Mouse (Mus musculus) MEL (cell line): ENCODE data around the gene Siah1a. TPM values are rescaled to one million over a fixed set of nuclear protein-coding genes. Genes with fewer than 3 reads are reported as not detected.

Source experiments
- DNase-seq: peaks from one replicate; pipeline ENCODE4 v3.0.0; 2011; ENCODE audit warnings: low read depth, low spot score
- H3K27ac ChIP-seq: 2 replicates; pipeline ENCODE4 v1.5.1; 2012; ENCODE audit warnings: low read depth, mild to moderate bottlenecking, control low read depth, low read length, moderate library complexity; ENCODE audit not compliant: control insufficient read depth
- H3K27me3 ChIP-seq, 2 experiments: fragments of 150-350 bp in 1 of 2; sonication (generic) in 1 of 2; 2 replicates each; pipeline ENCODE4 v1.6.1; 2012; ENCODE audit warnings: low read length in 2 of 2, mild to moderate bottlenecking in 2 of 2, improper control_type of control experiment in 1 of 2, moderate library complexity in 1 of 2; ENCODE audit not compliant: insufficient read depth in 2 of 2, control insufficient read depth in 1 of 2
- H3K36me3 ChIP-seq, 2 experiments: 2 replicates each; pipeline ENCODE4 v1.6.1; 2012 to 2014; ENCODE audit warnings: low read length in 2 of 2, improper control_type of control experiment in 1 of 2, inconsistent platforms in 1 of 2, mild to moderate bottlenecking in 1 of 2; ENCODE audit not compliant: insufficient read depth in 2 of 2, control insufficient read depth in 1 of 2
- H3K4me1 ChIP-seq, 2 experiments: fragments of 150-350 bp in 1 of 2; sonication (generic) in 1 of 2; 2 replicates each; pipeline ENCODE4 v1.6.1; 2012; ENCODE audit warnings: low read length in 2 of 2, improper control_type of control experiment in 1 of 2, mild to moderate bottlenecking in 1 of 2; ENCODE audit not compliant: insufficient read depth in 2 of 2, control insufficient read depth in 1 of 2
- H3K4me3 ChIP-seq, 2 experiments: fragments of 150-350 bp in 1 of 2; sonication (generic) in 1 of 2; 2 replicates each; pipeline ENCODE4 v1.5.1; 2012; ENCODE audit warnings: low read depth in 2 of 2, low read length in 2 of 2, mild to moderate bottlenecking in 2 of 2, moderate library complexity in 2 of 2, control low read depth in 1 of 2, improper control_type of control experiment in 1 of 2; ENCODE audit not compliant: control insufficient read depth in 1 of 2, insufficient read depth in 1 of 2
- H3K79me2 ChIP-seq: 2 replicates; pipeline ENCODE4 v1.6.1; 2012; ENCODE audit warnings: mild to moderate bottlenecking, low read length, moderate library complexity; ENCODE audit not compliant: control insufficient read depth, poor library complexity, insufficient read depth
- H3K9ac ChIP-seq: 2 replicates; pipeline ENCODE4 v1.6.1; 2012; ENCODE audit warnings: low read depth, mild to moderate bottlenecking, control low read depth, low read length, moderate library complexity; ENCODE audit not compliant: control insufficient read depth, poor library complexity, severe bottlenecking
- H3K9me3 ChIP-seq: fragments of 150-350 bp; sonication (generic); replicated peaks from 2 replicates; pipeline ENCODE4 v1.6.1; 2012; ENCODE audit warnings: mild to moderate bottlenecking, low read length, improper control_type of control experiment, moderate library complexity; ENCODE audit not compliant: insufficient read depth
- CTCF ChIP-seq, 3 experiments: IDR thresholded peaks in 2 of 3; conservative IDR thresholded peaks in 1 of 3; 2 replicates each; pipeline ENCODE4 v1.5.1; 2011 to 2012; ENCODE audit warnings: low read length in 3 of 3, low read depth in 2 of 3, mild to moderate bottlenecking in 2 of 3, improper control_type of control experiment in 1 of 3, inconsistent platforms in 1 of 3, mixed read lengths in 1 of 3, moderate library complexity in 1 of 3; ENCODE audit not compliant: control insufficient read depth in 1 of 3, insufficient read depth in 1 of 3, poor library complexity in 1 of 3, severe bottlenecking in 1 of 3
- E2F4 ChIP-seq: IDR thresholded peaks from 2 replicates; pipeline ENCODE4 v1.6.1; 2011; ENCODE audit warnings: low read depth, low read length, improper control_type of control experiment, borderline replicate concordance
- ELF1 ChIP-seq: IDR thresholded peaks from 2 replicates; pipeline ENCODE4 v1.6.1; 2014; ENCODE audit warnings: low read depth, mild to moderate bottlenecking, inconsistent platforms, low read length, improper control_type of control experiment, moderate library complexity
- GABPA ChIP-seq: IDR thresholded peaks from 2 replicates; pipeline ENCODE4 v1.6.1; 2012; ENCODE audit warnings: low read depth, mild to moderate bottlenecking, inconsistent platforms, low read length, improper control_type of control experiment, moderate library complexity
- JUND ChIP-seq: IDR thresholded peaks from 2 replicates; pipeline ENCODE4 v1.6.1; 2011; ENCODE audit warnings: low read depth, mild to moderate bottlenecking, improper control_type of control experiment, low read length
- MAFK ChIP-seq: IDR thresholded peaks from 2 replicates; pipeline ENCODE4 v1.6.1; 2011; ENCODE audit warnings: low read depth, mild to moderate bottlenecking, low read length, improper control_type of control experiment, borderline replicate concordance
- MAX ChIP-seq: IDR thresholded peaks from 2 replicates; pipeline ENCODE4 v1.6.1; 2011; ENCODE audit warnings: low read length, improper control_type of control experiment
- MAZ ChIP-seq: IDR thresholded peaks from 2 replicates; pipeline ENCODE4 v1.6.1; 2012; ENCODE audit warnings: low read depth, mild to moderate bottlenecking, inconsistent platforms, low read length, improper control_type of control experiment
- MEF2A ChIP-seq: IDR thresholded peaks from 2 replicates; pipeline ENCODE4 v1.6.1; 2014; ENCODE audit warnings: low read depth, mild to moderate bottlenecking, inconsistent platforms, low read length, improper control_type of control experiment; ENCODE audit not compliant: poor library complexity, insufficient replicate concordance, severe bottlenecking; ENCODE audit errors: extremely low read depth
- MYB ChIP-seq: IDR thresholded peaks from 2 replicates; pipeline ENCODE4 v1.6.1; 2011; ENCODE audit warnings: mild to moderate bottlenecking, low read depth, low read length, improper control_type of control experiment
- MYC ChIP-seq: IDR thresholded peaks from 2 replicates; pipeline ENCODE4 v1.6.1; 2011; ENCODE audit warnings: low read depth, mild to moderate bottlenecking, low read length, improper control_type of control experiment, moderate library complexity
- POLR2AphosphoS2 ChIP-seq: IDR thresholded peaks from 2 replicates; pipeline ENCODE4 v1.6.1; 2011; ENCODE audit warnings: low read length, improper control_type of control experiment
- RAD21 ChIP-seq: IDR thresholded peaks from 2 replicates; pipeline ENCODE4 v1.6.1; 2011; ENCODE audit warnings: mild to moderate bottlenecking, low read depth, low read length, improper control_type of control experiment
- UBTF ChIP-seq: IDR thresholded peaks from 2 replicates; pipeline ENCODE4 v1.6.1; 2012; ENCODE audit warnings: low read depth, mild to moderate bottlenecking, inconsistent platforms, low read length, improper control_type of control experiment, moderate library complexity, borderline replicate concordance; ENCODE audit not compliant: insufficient read depth
- ZKSCAN1 ChIP-seq: IDR thresholded peaks from 2 replicates; pipeline ENCODE4 v1.6.1; 2012; ENCODE audit warnings: low read depth, mild to moderate bottlenecking, inconsistent platforms, low read length, improper control_type of control experiment, moderate library complexity
- ZMIZ1 ChIP-seq: IDR thresholded peaks from 2 replicates; pipeline ENCODE4 v1.6.1; 2012; ENCODE audit warnings: low read depth, mild to moderate bottlenecking, inconsistent platforms, low read length, improper control_type of control experiment, moderate library complexity
- polyA plus RNA-seq, 2 experiments: library from polyadenylated mRNA; stranded (reverse) in 1 of 2; unstranded in 1 of 2; fragments of >175 nt in 1 of 2; fragments of >200 nt in 1 of 2; gene quantifications; 2 replicates each; pipeline versions ENCODE4 v1.2.1 to v1.2.4; 2012; ENCODE audit warnings: low replicate concordance in 2 of 2, low read depth in 1 of 2; ENCODE audit not compliant: insufficient read length in 2 of 2, insufficient read depth in 1 of 2, missing spikeins in 1 of 2
- total RNA-seq: library from RNA; depleted of rRNA; stranded (reverse); fragments of 300-350 nt; gene quantifications from 2 replicates; pipeline ENCODE4 v1.2.3, GENCODE M21; 2012

Siah1a gene
- total and polyA plus RNA-seq, 3 experiments = 8.3 to 12.2 TPM; not detected in 1

GRCm38 (mm10) chr8:86734171-86734570 lies 11.6 kb downstream of the Siah1a start:
- TF ChIP-seq MAFK (no peak), MEF2A (no peak), MYB (no peak), ELF1 (no peak), ZKSCAN1 (no peak), ZMIZ1 (no peak), JUND (no peak), GABPA (no peak), POLR2AphosphoS2 (no peak), MYC (no peak)
- peaks cover 11 to 17% of the 10 kb centered on the region in 2 experiments for H3K4me1 ChIP-seq
- no peaks in the 10 kb centered on the region for H3K27me3 ChIP-seq
- H3K36me3 ChIP-seq = peaks cover 0 to 23% of the 10 kb centered on the region in 2 experiments; a peak in 2 of 4 replicates
- H3K79me2 ChIP-seq = peaks cover 51% of the 10 kb centered on the region
- H3K4me3 ChIP-seq = no peak overlapping the region
- no peak overlapping the region for H3K27ac ChIP-seq
- no peak for DNase-seq
- H3K9ac ChIP-seq = no peak overlapping the region
- H3K9me3 ChIP-seq = no peaks in the 10 kb centered on the region

- peaks cover 5 to 13% of the 10 kb centered on the region in 2 experiments for H3K36me3 ChIP-seq
- peaks cover 40% of the 10 kb centered on the region for H3K79me2 ChIP-seq
- no peak for DNase-seq
- peaks cover 7 to 9% of the 10 kb centered on the region in 2 experiments; a peak in 3 of 4 replicates for H3K4me1 ChIP-seq
- H3K27ac ChIP-seq = no peak overlapping the region
- H3K27me3 ChIP-seq = no peaks in the 10 kb centered on the region
- no peak overlapping the region for H3K4me3 ChIP-seq
- no peak for TF ChIP-seq MEF2A
- no peak for TF ChIP-seq UBTF
- TF ChIP-seq JUND = no peak
- no peak for TF ChIP-seq CTCF (IDR thresholded peaks at IDR 0.05 in 2 of 3, conservative IDR thresholded peaks at IDR 0.05 in 1 of 3; ENCODE audit: control insufficient read depth in 1 of 3, insufficient read depth in 1 of 3, low read depth in 2 of 3, low read length in 3 of 3, poor library complexity in 1 of 3, severe bottlenecking in 1 of 3)
- TF ChIP-seq MAFK = no peak
- no peak for TF ChIP-seq E2F4
- TF ChIP-seq RAD21 = no peak
- TF ChIP-seq MAX = no peak
- no peak for TF ChIP-seq ELF1
- TF ChIP-seq MAZ = no peak
- TF ChIP-seq, all 39 proteins: peak for 0
- H3K9ac ChIP-seq = no peak overlapping the region
- no peaks in the 10 kb centered on the region for H3K9me3 ChIP-seq
These were observed 14.9 kb downstream of the Siah1a start for GRCm38 (mm10) chr8:86730860-86731259.
